Mouse (Mus musculus) testis, adult 2 months (tissue): ENCODE measurements around the gene Crebl2.

Experiments used
- CTCF ChIP-seq: fragments of 200-500 bp; IDR thresholded peaks from 2 replicates; pipeline ENCODE4 v1.5.1; 2012; ENCODE audit warnings: low read depth, mild to moderate bottlenecking, inconsistent platforms, low read length, moderate library complexity; ENCODE audit not compliant: control insufficient read depth, insufficient read depth, insufficient replicate concordance
- POLR2A ChIP-seq: fragments of 200-500 bp; IDR thresholded peaks from 2 replicates; pipeline ENCODE4 v1.6.1; 2012; ENCODE audit warnings: low read depth, mild to moderate bottlenecking, inconsistent platforms, low read length, moderate library complexity; ENCODE audit not compliant: control insufficient read depth

DNA sequence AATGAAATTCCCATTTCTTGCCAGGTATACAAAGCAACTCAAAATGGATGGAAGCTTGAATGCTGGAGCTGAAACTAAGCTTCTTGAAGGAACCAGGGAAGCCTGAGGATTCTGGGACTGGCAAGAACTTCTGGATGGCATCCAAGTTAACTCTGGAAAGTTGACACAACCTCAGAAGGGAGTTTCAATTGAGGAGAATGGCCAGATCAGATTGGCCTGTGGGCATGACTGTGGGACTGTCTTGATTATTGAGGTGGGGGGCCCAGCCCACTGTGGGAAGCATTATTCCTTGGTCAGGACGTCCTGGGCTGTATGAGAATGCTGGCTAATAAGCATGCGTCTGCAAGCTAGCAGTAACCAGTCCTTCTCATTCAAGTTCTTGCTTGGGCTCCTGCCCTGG, 50.1 kb downstream of the Crebl2 start:
- TF ChIP-seq CTCF, result no peak
- no peak for TF ChIP-seq POLR2A
